Mouse (Mus musculus): ENCODE data around the gene A030005K14Rik. TPM values are rescaled to one million over a fixed set of nuclear protein-coding genes. Genes with fewer than 3 reads are reported as not detected.

A030005K14Rik gene
- polyA plus RNA-seq, 1 experiment from 2014 or later = not detected

GRCm38 (mm10) chr1:83077016-83077415 is 17.8 kb upstream of the A030005K14Rik start:
- no peak overlapping the region for H3K27ac ChIP-seq (ENCODE audit: low read depth, low read length)
- no peak for ATAC-seq
- H3K4me3 ChIP-seq (ENCODE audit: low read length) = no peak overlapping the region
- no peaks in the 10 kb centered on the region for H3K9me3 ChIP-seq (ENCODE audit: control insufficient read depth, low read length)
- H3K9ac ChIP-seq (ENCODE audit: low read depth, low read length) = no peak overlapping the region
- H3K27me3 ChIP-seq (replicated peaks; ENCODE audit: control insufficient read depth, insufficient read depth, low read length) = no peaks in the 10 kb centered on the region
- no peaks in the 10 kb centered on the region for H3K4me1 ChIP-seq (ENCODE audit: control insufficient read depth, insufficient read depth, low read depth, low read length)
- H3K4me2 ChIP-seq (ENCODE audit: low read length) = no peak overlapping the region
- WGBS = 84% methylated on average over 6 of the region's 6 CpGs
- no peaks in the 10 kb centered on the region for H3K36me3 ChIP-seq (ENCODE audit: control insufficient read depth, insufficient read depth, low read length)

GRCm38 (mm10) chr1:83076190-83076917 is 17.2 kb upstream of the A030005K14Rik start:
- H3K27ac ChIP-seq (ENCODE audit: low read depth, low read length) = no peak overlapping the region
- no peaks in the 10 kb centered on the region for H3K9me3 ChIP-seq (ENCODE audit: control insufficient read depth, low read length)
- H3K4me3 ChIP-seq (ENCODE audit: low read length) = peak overlapping the region; percentile 37
- no peaks in the 10 kb centered on the region for H3K27me3 ChIP-seq (replicated peaks; ENCODE audit: control insufficient read depth, insufficient read depth, low read length)
- H3K36me3 ChIP-seq (ENCODE audit: control insufficient read depth, insufficient read depth, low read length) = no peaks in the 10 kb centered on the region
- ATAC-seq = peak; percentile 96
- WGBS = 42% methylated on average over 11 of the region's 11 CpGs
- peak overlapping the region; percentile 55 for H3K4me2 ChIP-seq (ENCODE audit: low read length)
- H3K4me1 ChIP-seq (ENCODE audit: control insufficient read depth, insufficient read depth, low read depth, low read length) = no peaks in the 10 kb centered on the region
- peak overlapping the region; percentile 45 for H3K9ac ChIP-seq (ENCODE audit: low read depth, low read length)

DNA sequence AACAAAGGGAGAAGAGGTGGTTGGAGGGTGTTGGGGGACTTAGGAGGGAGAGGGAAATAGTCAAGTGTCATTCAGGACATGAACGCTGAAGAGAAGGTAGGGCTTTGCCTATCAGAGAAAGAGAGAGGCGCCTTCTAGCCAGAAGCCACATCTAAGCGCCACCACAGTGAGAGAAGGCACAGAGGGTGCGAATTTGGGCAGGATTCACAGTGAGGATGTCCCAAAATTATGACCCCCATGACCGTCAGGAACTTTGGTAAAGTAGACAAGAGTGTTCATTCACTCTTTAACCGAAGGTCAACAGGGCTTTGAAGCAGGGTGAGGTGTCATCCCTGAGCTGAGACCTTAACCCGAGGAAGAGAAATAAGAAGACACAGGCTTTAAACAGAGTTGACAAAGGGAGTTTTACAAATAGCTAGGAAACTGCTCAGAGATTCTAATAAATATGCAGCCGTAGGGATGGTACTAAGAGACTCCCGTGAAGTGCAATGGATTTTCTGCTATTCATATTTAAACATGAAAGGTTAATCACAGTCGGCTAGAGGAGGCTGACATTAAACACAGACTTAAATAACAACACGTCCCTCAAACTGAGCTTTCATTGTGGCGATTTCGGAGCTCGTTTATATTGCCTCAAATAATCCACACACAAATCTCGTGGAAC is 16.5 kb upstream of the A030005K14Rik start:
- H3K4me1 ChIP-seq (ENCODE audit: control insufficient read depth, insufficient read depth, low read depth, low read length) = no peaks in the 10 kb centered on the region
- no peaks in the 10 kb centered on the region for H3K9me3 ChIP-seq (ENCODE audit: control insufficient read depth, low read length)
- H3K27me3 ChIP-seq (replicated peaks; ENCODE audit: control insufficient read depth, insufficient read depth, low read length) = no peaks in the 10 kb centered on the region
- peak; percentile 65 for ATAC-seq
- H3K27ac ChIP-seq (ENCODE audit: low read depth, low read length) = no peak overlapping the region
- H3K36me3 ChIP-seq (ENCODE audit: control insufficient read depth, insufficient read depth, low read length) = no peaks in the 10 kb centered on the region
- WGBS = 33% methylated on average over 15 of the region's 15 CpGs
- H3K9ac ChIP-seq (ENCODE audit: low read depth, low read length) = peak overlapping the region; percentile 45
- peak overlapping the region; percentile 55 for H3K4me2 ChIP-seq (ENCODE audit: low read length)
- H3K4me3 ChIP-seq (ENCODE audit: low read length) = peak overlapping the region; percentile 37

GRCm38 (mm10) chr1:83067205-83067604 is 8.0 kb upstream of the A030005K14Rik start:
- Histone ChIP-seq H3K36me3 (ENCODE audit: control insufficient read depth, insufficient read depth, low read length) (no peaks in the 10 kb centered on the region), H3K27ac (ENCODE audit: low read depth, low read length) (no peak overlapping the region), H3K4me3 (ENCODE audit: low read length) (no peak overlapping the region), H3K9ac (ENCODE audit: low read depth, low read length) (no peak overlapping the region), H3K4me2 (ENCODE audit: low read length) (no peak overlapping the region), H3K9me3 (ENCODE audit: control insufficient read depth, low read length) (no peaks in the 10 kb centered on the region), H3K27me3 (replicated peaks; ENCODE audit: control insufficient read depth, insufficient read depth, low read length) (no peaks in the 10 kb centered on the region), H3K4me1 (ENCODE audit: control insufficient read depth, insufficient read depth, low read depth, low read length) (no peaks in the 10 kb centered on the region)
- no peak for ATAC-seq
- WGBS = 84% methylated on average over 10 of the region's 10 CpGs

- Histone ChIP-seq H3K9me3 (ENCODE audit: control insufficient read depth, low read length) (no peaks in the 10 kb centered on the region), H3K4me1 (ENCODE audit: control insufficient read depth, insufficient read depth, low read depth, low read length) (no peaks in the 10 kb centered on the region), H3K4me3 (ENCODE audit: low read length) (no peak overlapping the region), H3K36me3 (ENCODE audit: control insufficient read depth, insufficient read depth, low read length) (no peaks in the 10 kb centered on the region), H3K4me2 (ENCODE audit: low read length) (no peak overlapping the region), H3K27me3 (replicated peaks; ENCODE audit: control insufficient read depth, insufficient read depth, low read length) (no peaks in the 10 kb centered on the region), H3K27ac (ENCODE audit: low read depth, low read length) (no peak overlapping the region), H3K9ac (ENCODE audit: low read depth, low read length) (no peak overlapping the region)
- no peak for ATAC-seq
- WGBS = 88% methylated on average over 4 of the region's 4 CpGs
These were observed 7.4 kb upstream of the A030005K14Rik start for GRCm38 (mm10) chr1:83066577-83066976.

- Histone ChIP-seq H3K36me3 (ENCODE audit: control insufficient read depth, insufficient read depth, low read length) (no peaks in the 10 kb centered on the region), H3K9me3 (ENCODE audit: control insufficient read depth, low read length) (no peaks in the 10 kb centered on the region), H3K27ac (ENCODE audit: low read depth, low read length) (no peak overlapping the region), H3K4me3 (ENCODE audit: low read length) (no peak overlapping the region), H3K4me1 (ENCODE audit: control insufficient read depth, insufficient read depth, low read depth, low read length) (no peaks in the 10 kb centered on the region), H3K4me2 (ENCODE audit: low read length) (no peak overlapping the region), H3K9ac (ENCODE audit: low read depth, low read length) (no peak overlapping the region), H3K27me3 (replicated peaks; ENCODE audit: control insufficient read depth, insufficient read depth, low read length) (no peaks in the 10 kb centered on the region)
- WGBS = 25% methylated on average over 3 of the region's 3 CpGs
- ATAC-seq = no peak
These were observed 5.7 kb upstream of the A030005K14Rik start for GRCm38 (mm10) chr1:83064851-83065250.

DNA sequence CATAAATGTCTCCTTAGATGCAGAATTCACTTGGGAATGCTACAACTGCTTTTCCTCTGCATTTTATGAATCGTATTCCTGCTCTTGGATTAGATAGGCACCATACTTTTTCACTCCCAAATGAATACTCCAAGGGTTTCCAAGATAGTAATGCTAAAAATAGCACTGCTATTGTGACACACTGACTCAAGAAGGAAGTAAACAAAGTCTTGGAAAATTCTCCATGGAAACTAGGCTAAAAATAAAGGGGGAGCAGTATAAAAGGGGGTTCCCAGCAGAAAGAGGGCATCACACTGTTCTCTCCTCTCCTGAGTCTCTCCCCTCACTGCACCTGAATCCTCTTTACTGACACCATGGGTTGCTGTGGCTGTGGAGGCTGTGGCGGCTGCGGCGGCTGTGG is 1.5 kb upstream of the A030005K14Rik start, which contains the start of gene Krtap28-13:
Krtap28-13 (plus strand) TSS at position 288 of the 400 bp plus-strand sequence.
- WGBS = 94% methylated on average over 4 of the region's 4 CpGs
- no peak within 1 kb of the TSS for H3K4me2 ChIP-seq (ENCODE audit: low read length)
- no peak within 1 kb of the TSS for H3K27ac ChIP-seq (ENCODE audit: low read depth, low read length)
- H3K9ac ChIP-seq (ENCODE audit: low read depth, low read length) = no peak within 1 kb of the TSS
- ATAC-seq = no peak
- no peaks in the 10 kb centered on the region for H3K9me3 ChIP-seq (ENCODE audit: control insufficient read depth, low read length)
- no peaks in the 10 kb centered on the region for H3K36me3 ChIP-seq (ENCODE audit: control insufficient read depth, insufficient read depth, low read length)
- no peak within 1 kb of the TSS for H3K4me3 ChIP-seq (ENCODE audit: low read length)
- H3K27me3 ChIP-seq (replicated peaks; ENCODE audit: control insufficient read depth, insufficient read depth, low read length) = no peaks in the 10 kb centered on the region
- H3K4me1 ChIP-seq (ENCODE audit: control insufficient read depth, insufficient read depth, low read depth, low read length) = no peaks in the 10 kb centered on the region

DNA sequence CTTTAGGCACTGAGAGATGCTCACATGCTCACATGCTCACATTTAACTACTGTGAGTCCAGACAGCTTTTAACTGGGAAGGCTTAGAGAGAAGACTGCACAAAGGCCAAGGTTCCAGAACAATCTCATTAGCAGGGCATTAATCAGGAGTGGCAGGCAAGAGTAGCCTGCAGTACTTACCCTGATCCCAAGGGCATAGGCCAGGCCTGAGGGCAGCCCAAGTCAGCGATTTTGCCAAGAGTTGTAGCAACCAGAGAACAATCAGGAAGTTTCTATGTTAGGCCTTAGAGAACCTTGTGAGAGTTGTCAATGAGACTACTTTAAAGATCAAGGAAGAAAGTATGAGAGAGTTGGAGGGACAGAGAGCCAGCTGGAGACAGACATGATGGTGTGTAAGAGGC is 697 bp downstream of the A030005K14Rik start:
- no peak for ATAC-seq
- WGBS = 62% methylated on average over 1 of the region's 1 CpGs
- no peaks in the 10 kb centered on the region for H3K36me3 ChIP-seq (ENCODE audit: control insufficient read depth, insufficient read depth, low read length)
- H3K27ac ChIP-seq (ENCODE audit: low read depth, low read length) = no peak overlapping the region
- no peak overlapping the region for H3K9ac ChIP-seq (ENCODE audit: low read depth, low read length)
- no peak overlapping the region for H3K4me2 ChIP-seq (ENCODE audit: low read length)
- no peaks in the 10 kb centered on the region for H3K27me3 ChIP-seq (replicated peaks; ENCODE audit: control insufficient read depth, insufficient read depth, low read length)
- H3K4me1 ChIP-seq (ENCODE audit: control insufficient read depth, insufficient read depth, low read depth, low read length) = no peaks in the 10 kb centered on the region
- H3K4me3 ChIP-seq (ENCODE audit: low read length) = no peak overlapping the region
- H3K9me3 ChIP-seq (ENCODE audit: control insufficient read depth, low read length) = no peaks in the 10 kb centered on the region

- WGBS = 81% methylated on average over 4 of the region's 5 CpGs
These were observed 14.2 kb downstream of the A030005K14Rik start, which contains the start of gene Gm47969 for GRCm38 (mm10) chr1:83044882-83045427. TSS of gene Gm47969 (plus strand) at chr1:83044932.

More at GRCm38 (mm10) chr1:83044882-83045427, 14.2 kb downstream of the A030005K14Rik start, which contains the start of gene Gm47969:
- H3K4me1 ChIP-seq (ENCODE audit: control insufficient read depth, insufficient read depth, low read depth, low read length) = no peaks in the 10 kb centered on the region
- no peak within 1 kb of the TSS for H3K4me3 ChIP-seq (ENCODE audit: low read length)
- no peak within 1 kb of the TSS for H3K4me2 ChIP-seq (ENCODE audit: low read length)
- no peak within 1 kb of the TSS for H3K9ac ChIP-seq (ENCODE audit: low read depth, low read length)
- no peak for ATAC-seq
- no peaks in the 10 kb centered on the region for H3K27me3 ChIP-seq (replicated peaks; ENCODE audit: control insufficient read depth, insufficient read depth, low read length)
- H3K9me3 ChIP-seq (ENCODE audit: control insufficient read depth, low read length) = no peaks in the 10 kb centered on the region
- no peak within 1 kb of the TSS for H3K27ac ChIP-seq (ENCODE audit: low read depth, low read length)
- no peaks in the 10 kb centered on the region for H3K36me3 ChIP-seq (ENCODE audit: control insufficient read depth, insufficient read depth, low read length)
